Mouse (Mus musculus) cerebellum, postnatal 36 days (tissue): ENCODE results near the gene Grid2.
"Not testable (repeated sequence)": the region's sequence is repeated elsewhere in the genome, so short reads cannot be mapped to it uniquely, and the experiment has no call there.

Source experiments
- DNase-seq, 2 experiments: peaks; one replicate each; pipeline ENCODE4 v3.0.0; 2021 to 2022; ENCODE audit warnings: mixed read lengths in 2 of 2

The Grid2 gene

DNA sequence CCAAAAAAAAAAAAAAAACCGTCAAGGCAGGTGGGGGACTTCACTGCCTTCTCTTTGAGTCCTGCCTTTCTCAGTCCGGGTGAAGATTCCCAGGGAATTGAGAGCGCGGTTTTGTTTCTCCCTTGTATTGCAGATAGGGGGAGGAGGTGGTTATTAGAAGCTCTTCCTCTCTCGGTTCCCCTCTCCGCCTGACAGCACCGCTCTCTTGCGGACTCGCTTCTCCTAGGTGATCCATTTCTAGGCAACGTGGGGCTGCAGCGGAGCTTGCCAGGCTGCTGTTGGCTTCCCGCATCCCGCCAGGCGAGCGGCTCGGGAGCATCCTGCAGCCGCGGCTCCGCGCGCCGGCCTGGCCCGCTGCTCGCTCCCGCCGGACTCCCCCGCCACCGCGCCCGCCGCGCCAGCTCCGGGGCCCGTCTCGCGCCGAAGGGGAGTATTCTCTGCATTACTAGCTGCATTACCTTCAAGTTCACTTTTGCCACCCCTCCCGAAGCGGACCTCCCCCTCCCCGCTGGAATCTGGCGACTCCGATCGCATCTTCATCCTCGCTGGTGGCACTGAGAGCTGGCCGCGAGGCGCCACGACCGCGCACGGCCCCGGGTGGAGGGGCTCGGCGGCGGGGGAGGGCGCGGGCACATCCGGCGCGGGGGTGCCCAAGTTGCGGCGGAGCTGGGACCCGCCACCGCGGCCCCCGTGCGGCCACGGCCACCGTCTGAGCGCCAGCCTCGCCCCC is at the start of gene Grid2:
Grid2 (plus strand) TSS at position 51 of the 730 bp plus-strand sequence.
- peak; percentile 70 to 77 for DNase-seq

DNA sequence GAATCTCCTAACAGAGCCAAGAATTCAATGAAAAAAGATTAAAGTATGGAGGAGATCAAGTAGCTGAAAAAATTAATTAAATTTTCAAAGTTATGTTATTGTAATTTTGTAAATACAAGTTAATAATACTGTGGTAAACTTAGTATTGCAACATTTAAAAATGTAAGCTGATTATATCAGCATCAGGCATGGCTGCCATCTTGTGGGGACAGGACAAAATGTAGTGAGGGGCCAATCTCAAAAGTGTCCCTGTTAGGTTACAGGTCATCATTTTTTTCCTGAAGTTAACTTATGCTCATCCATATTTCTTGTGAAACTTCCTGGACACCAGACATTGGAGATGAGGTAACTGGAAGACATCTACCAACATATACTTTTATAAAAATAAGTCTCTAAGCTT is 4.9 kb upstream of the Grid2 start:
- DNase-seq: no peak

DNA sequence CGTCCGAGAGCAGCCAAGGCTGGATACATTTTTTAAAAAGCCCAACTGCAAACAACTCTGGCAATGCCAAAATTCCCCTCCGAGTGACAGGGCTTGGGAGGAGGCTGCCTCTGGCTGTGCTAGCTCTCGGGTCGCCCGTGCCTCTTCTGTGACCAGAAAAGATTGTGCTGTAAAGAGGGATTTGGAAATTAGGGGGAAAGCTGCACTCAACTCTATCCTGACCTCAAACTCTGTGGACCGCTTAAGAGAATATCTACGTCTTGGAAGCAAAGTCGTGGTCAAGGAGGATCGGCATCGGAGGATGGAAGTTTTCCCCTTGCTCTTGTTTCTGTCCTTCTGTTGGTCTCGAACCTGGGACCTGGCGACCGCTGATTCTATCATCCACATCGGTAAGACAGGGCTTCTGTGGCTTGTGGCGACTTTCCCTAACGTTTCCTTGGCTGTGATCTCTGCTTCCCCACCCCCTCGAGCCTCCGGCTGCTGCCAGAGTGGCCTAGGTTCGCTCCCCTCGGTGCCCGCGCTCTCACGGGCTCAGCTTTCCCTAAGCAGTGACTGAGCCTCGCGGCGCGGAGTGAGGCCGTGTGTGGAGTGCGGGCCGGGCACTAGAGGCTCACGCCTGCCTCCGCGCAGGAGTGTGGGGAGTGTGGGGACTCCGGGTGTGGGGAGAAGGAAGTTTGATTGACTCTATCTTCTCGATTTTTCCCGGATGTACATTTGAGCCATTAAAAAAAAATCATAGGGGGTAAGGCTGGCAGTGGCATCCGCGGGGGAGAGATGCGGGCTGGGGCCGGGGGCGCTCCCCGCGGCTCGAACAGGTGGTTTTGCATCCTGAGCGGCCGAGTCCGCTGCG is 1.1 kb downstream of the Grid2 start:
- peak; percentile 70 to 76 for DNase-seq

DNA sequence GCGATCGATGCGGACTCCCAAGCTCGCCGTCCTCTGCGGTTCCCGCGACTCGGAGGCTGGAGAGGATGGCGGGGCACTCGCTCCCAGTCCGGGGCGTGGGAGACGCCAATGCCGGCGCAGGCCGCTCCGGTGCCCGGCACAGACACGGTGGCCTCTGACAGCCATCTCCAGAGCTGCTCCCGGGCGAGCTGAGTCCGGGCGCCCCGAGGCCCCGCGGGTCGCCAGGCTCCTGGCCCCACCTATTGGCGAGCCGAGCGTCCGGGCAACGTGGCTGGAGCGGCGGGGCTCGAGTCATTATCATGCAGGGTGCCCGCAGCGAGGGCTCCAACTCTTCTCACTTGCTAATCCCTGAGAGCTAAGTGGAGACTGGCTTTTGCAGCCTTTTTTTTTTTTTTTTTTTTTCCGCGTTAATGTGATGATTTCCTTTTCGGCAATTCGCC is 1.8 kb downstream of the Grid2 start:
- peak; percentile 77 to 79 for DNase-seq

DNA sequence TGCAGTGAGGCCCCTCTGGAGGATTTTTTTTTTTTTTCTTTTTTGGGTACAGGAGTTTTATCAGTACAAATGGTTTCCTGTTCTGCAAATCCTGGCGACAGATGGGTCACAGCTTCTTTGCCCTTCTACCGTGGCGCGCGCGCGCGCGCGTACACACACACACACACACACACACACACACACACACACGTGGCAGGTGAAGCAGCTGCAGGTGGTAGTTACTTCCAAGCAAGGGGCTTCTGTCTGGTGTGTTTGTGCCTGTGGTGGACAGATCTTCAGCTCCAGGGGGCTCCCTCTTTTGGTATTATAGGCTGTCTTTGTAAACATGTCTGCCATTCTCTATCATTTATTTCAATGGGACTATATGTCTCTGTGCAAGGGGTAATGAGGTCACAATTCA is 2.2 kb downstream of the Grid2 start:
- peak; percentile 60 to 66 for DNase-seq

DNA sequence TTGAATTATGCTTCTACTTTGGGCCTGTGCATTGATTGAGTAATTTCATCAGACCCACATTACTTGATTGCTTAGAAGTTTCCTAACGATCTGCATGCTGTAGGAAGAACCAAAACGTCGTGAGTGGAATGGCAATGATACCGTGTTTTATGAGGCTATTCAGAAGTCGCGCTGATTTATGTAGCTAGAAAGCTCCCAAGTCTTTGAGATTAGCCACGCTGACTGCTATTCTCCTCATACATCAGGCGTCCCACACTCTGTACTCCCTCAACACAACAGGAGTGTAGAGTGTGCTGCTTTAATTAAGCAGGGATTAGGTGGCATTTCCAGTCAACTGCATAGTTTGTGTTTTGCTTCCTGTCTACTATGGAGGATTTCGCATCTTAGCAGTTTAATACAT is 4.1 kb downstream of the Grid2 start:
- peak in 1 of 2 experiments; percentile 30 for DNase-seq

DNA sequence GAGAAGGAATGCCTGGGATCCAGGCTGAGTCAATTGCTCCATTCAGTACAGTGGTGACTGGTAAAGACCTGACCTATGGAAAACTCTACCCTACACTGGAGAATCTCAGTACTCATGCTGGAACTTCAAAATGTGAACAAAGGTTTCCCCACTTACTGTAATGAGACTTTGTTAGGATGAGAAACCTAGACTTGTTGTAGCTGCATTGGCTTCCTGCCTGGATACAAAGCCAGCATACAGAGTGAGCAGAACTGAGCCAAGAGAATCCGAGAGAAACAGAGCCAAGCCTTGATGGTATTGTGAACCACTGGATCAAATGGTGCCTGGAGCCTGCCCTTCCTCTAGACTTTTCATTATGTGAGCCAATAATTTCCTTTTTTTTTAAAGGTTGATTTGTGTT is 28.7 kb downstream of the Grid2 start:
- DNase-seq: peak in 1 of 2 experiments; percentile 15

DNA sequence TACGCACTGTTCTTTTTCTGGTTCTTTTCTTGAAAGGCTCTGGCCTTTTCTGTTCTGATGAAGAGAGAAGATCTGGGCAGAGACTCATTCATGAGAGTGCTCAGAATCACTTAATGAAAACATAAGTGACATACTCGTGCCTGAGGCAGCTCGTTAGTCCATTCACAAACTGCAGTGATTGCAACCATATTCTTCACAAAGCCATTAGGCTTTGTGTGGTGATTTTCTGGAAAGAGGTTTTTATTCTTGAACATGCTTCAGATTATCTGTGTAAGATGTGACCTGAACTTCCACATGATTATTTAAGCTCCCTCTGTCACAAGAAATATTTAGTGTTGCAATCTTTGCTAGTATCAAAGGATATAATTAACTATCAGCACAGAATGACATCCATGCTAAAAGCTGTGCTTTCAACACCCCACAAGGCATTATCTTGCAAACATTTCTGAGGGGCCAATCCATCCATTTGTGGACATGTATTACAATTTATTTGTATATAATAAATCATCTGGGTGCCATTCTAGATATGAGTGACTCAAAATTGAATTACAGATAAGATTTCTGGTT is 86.8 kb downstream of the Grid2 start:
- no peak for DNase-seq

DNA sequence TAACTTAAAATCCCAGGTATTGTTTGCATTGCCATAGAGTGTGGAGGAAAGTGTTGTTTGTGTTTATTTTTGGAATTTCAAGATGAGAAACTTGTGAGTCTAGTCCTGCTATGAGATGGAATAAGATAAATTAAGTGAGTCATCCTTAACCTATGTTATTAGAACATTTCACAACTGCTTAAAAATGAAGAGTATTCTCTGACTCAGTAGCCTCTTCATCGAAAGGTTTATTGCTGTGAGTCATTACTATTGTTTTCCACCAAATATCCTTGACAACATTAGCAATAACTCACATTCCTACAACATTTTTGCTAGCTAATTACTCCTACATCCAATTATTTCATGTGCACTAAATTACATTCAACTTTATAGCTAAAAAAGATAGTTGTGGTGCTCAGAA is 91.3 kb downstream of the Grid2 start:
- no peak for DNase-seq

DNA sequence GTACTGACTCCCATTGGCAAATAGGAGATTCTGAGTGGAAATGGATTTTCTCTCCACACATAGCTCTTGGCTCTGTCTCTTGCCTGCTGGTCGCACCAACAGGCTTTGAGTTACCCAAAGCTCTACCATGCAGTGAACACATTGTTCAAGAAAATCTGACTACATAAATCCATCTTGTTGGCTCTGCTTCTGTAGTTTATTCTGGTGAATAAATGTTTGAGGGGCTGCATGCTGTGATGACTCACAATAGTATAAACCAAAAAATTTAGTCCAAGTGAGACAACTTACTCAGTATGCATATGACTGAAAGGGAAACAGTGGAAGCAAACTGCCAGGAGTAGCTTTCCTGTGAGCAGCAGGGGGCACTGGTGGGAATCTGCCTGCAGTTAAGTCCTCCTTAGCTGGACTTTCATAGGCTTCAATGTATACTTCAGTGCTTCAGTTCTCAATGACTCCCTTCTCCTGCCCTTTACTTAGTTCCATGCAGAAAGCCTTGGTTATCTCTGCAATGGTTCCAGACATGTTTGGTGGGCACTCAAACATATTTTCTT is 125.5 kb downstream of the Grid2 start:
- peak; percentile 37 to 55 for DNase-seq

DNA sequence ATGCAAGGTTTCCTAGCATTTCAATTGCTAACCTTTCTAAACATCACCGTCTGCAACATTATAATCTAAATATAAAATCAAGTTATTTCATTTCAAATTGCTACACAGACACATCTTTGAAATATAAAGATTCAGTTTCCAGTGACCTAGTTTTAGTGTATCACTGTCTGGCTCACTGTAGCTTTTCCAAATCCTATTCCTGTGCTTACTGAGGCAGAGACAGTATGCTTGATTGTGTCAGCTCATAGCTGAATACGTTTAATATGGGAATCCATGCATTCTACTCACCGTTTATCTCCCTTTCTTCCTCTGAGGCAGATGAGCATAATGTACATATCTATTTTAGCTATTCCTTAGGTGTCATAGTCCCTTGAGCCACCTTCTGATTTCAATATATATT is 146.0 kb downstream of the Grid2 start:
- no peak for DNase-seq

DNA sequence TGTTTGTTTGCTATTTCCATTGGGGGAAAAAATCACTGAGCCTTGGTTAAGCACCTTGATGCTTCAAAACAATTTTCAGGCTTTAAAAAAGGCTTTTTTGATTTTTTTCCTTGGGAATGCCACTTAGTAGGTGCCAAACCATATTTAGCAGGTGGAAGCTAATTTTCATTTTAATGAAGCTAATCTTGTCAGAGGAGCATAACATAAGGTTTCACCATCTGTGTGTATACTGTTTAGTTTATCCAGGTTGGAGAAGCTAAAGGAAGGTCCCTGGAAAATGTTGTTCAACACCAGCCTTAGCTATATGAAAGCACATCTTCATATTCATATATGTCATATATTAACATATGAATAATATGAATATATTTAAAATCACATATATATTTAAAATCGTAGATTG is 161.9 kb downstream of the Grid2 start:
- no peak for DNase-seq

DNA sequence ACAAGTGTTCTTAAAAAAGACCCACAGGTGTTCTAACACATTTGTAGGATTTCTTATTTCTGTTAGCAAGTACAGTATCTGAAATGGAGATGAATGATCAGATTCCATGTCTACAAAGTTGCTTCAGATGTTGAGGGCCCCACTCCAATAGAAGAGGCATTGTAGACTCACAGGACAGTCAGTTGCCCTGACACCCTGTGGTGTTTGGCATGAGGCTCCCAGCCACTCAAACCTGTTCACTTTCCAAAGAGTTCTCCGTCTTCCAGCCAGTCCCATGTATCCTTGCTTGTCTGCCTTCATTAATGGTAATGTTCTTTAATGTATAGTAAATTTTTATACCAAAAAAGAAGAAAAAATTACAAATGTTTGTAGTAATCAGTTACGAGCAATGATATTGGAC is 177.1 kb downstream of the Grid2 start:
- DNase-seq: peak in 1 of 2 experiments; percentile 8

DNA sequence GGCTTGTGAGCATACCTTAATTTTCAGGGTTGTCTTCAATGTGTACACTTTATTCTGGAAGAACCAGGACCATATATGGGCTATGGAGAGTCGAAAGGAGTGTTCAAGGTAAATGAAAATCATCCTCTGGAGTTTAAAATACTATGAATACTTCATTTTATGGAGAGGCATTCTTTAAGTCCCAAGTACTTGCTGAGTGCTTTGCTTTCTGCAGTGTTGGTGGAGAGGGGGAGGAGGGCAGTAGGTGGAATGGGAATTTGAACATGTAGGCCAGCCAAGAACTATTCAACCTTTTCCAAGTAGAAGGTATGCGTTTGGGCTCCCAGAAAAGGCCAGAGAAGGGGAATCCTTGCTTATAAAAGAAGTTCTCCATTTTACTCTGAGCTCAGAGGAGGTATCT is 192.5 kb downstream of the Grid2 start:
- DNase-seq: no peak

DNA sequence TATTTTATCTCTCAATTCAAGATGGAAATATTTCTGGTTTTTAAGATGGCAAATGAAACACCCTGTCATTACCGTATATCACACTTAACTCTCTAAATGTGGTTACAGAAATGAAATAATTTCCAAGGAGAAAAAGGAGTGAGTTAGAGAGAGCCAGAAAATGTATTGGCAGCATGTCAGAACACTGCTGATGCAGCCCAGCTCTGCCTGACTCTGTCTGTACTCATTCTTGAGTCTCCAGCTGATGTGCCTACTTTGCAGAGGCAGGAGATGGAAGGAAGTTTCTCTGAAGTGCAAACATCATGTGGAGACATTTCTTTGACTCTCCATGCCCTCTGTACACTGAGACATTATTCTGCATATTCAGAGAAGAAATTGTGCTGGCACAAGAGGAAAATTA is 226.5 kb downstream of the Grid2 start:
- no peak for DNase-seq

DNA sequence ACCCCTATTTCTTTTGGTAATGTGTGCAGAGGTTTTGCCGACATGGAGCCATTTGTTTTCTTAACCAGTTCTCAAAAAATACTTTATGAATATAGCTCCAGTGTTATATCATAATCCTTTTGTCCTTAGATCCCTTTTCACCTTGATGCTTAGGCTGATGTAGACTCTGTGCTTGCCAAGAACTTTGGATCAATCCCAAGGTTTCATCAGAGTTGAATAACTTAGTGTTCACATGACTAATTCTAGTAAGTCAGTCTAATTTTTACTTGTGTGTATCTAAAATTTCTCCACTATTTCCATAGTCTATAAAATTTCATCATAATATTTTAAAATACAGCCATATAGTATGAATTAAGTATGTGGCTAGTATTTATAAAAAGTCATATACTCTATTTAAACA is 259.3 kb downstream of the Grid2 start:
- DNase-seq: no peak

DNA sequence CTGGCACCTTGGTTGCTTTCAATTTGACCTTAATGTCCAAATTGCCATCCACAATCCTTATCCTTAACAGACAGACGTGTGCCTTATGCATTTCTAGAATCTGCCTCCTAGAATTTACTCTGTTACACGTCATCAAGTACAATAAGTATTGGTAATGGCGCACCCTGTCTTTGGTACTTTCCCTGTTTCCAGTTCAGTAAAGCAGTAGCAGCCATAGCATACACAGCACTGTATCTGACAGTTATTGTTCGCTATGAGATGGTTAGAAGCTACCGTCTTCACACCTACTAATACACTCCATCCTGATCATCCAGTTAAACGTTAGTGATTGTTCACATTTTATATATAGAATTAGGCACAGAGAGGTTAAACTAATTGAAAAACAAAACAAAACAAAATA is 260.3 kb downstream of the Grid2 start:
- DNase-seq: no peak

DNA sequence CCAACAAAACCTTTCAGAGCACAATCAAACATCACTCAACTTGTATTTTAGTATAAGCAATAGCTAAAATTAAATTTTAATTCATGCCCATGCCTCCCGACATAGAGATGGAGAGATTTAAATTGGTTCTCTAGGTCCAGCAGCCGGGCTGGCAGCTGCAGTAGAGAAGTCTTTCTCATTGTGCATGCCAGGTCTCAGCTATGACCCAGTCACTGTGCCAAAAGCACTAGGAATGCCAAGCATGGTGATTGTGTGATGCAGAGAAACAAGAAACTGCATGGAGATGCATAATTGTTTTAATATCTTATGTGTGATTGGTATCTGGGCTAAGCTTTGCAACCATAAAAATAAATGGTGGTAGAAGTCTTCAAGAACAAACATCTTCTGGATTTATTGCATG is 276.1 kb downstream of the Grid2 start:
- peak; percentile 61 to 69 for DNase-seq

DNA sequence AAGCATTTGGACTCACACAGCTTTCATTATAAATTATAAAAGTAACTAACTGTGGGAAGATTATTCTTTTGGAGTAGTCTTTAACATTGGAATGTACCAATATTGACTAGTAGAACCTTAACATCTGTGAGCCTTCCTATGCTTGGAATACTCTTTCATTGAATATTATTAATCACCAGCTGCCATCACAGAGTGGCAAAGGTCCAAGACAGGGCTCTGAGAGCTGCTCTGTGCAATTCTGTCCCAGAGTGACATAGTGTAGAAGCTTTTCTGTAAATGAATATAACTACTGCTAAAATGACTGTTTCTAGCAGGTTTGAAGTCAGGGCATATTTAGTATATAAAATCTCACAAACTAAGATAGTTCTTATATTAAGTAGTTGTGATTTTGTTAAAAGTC is 277.2 kb downstream of the Grid2 start:
- no peak for DNase-seq

DNA sequence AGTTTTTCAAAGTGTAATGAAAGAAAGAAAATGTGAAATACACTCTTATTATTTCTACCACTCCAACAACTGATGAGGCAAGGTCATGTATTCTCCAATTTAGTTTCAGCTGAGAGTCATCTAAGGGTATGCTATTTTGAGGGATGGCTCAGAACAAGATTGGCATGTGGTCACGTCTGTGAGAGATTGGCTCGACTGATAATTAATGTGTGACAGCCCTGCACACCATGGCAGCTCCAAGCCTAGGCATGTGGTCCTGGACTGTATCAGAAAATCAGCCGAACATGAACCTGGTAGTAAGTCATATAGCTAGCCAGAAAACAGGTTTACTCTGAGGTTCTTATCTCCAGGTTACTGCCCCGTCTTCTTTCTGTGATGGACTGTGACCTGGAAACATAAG is 292.1 kb downstream of the Grid2 start:
- no peak for DNase-seq

DNA sequence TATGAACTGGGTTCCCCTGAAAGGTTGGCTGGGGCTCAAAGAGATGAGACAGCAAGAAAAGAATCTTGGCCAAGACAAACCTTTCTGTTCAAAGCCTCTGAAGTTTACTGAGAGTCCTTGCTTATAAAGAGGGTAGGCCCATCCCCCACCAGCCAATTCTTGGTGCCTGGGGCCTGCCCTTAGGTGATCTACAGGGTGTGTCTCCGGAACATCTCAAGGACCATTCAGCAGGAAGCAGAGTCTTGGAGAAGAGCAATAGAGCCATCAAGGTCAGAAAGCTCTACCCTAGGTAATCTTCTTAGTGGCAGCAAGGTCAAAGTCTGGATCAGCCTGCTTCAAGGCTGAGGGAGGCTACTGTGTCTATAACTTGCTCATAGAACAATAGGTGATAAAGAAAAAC is 313.1 kb downstream of the Grid2 start:
- DNase-seq: not testable (repeated sequence)

DNA sequence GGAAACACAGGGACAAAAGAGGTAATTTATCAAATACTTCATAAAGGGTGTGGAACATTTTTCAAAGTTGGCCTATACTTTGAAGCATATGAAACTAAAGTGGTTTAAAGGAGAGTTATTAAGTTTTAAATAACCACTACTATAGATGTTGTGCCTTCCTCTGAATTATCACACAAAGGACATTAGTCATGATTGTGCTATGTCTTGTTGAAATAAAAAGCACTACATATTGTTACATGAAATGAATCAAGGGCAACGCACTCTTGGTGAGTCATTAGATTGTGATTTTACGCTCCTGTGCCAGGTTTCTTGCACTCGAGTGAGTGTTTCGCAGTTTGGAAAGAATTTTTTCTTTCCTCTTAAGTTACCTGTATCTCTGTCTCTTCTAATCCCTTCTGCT is 335.0 kb downstream of the Grid2 start:
- no peak for DNase-seq

DNA sequence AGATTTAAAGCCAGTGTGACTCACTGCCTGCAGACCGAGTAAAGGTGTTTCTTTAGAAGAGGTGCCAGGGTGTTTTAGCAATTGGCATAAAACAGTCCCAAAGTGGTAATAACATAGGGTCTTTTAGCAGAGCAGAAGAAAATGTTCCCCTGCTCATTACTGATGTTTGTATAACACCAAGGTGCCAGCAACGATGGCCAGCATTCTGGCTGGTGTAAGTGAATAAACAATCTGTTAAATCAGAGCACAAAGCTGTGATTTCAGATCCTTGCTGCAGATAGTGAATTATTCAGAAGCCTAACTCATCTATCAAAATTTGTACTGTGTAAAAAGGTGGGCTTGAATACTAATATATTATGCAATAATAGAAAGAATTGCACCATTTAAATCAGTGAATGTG is 353.9 kb downstream of the Grid2 start:
- DNase-seq: no peak

DNA sequence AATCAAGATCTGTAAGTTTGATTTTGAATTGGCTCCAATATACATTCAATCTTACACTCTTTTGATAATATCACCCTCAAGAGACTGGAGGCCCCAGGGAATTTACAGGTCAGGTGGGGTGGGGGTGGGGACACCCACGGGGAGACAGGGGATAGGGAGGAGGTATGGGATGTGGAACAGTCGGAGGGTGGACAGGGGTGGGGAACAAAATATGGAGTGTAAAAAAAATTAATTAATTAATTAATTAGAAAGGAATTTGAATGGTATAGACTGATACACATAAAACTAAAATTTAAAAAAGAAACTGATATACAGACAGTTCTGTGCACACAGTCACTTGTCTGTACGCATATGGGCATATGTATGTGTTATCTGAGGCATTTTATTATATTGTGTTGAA is 380.3 kb downstream of the Grid2 start:
- no peak for DNase-seq
